Mouse (Mus musculus): ENCODE results near the gene Stxbp6.

GRCm38 (mm10) chr12:44979316-44979848 is 95.1 kb downstream of the Stxbp6 start:
- TF ChIP-seq CTCF (IDR thresholded peaks at IDR 0.05; ENCODE audit: low read depth, low read length) = no peak
- no peak for TF ChIP-seq POLR2A (IDR thresholded peaks at IDR 0.05; ENCODE audit: insufficient read depth, low read length)
